Mouse (Mus musculus) thymus, adult 2 months (tissue): ENCODE measurements around the gene Ctnnbl1.

ENCODE experiments used
- CTCF ChIP-seq: fragments of 200-500 bp; IDR thresholded peaks from 2 replicates; pipeline ENCODE4 v1.5.1; 2012; ENCODE audit warnings: mild to moderate bottlenecking, control low read depth, low read length, moderate library complexity, borderline replicate concordance; ENCODE audit not compliant: control insufficient read depth, poor library complexity, insufficient read depth; ENCODE audit errors: extremely low read depth
- POLR2A ChIP-seq: fragments of 200-500 bp; IDR thresholded peaks from 2 replicates; pipeline ENCODE4 v1.6.1; 2012; ENCODE audit warnings: mild to moderate bottlenecking, low read length, control low read depth, moderate library complexity; ENCODE audit not compliant: control insufficient read depth, poor library complexity, insufficient read depth; ENCODE audit errors: extremely low read depth

GRCm38 (mm10) chr2:157790836-157791495 lies 53.8 kb downstream of the Ctnnbl1 start:
- TF ChIP-seq CTCF (no peak), POLR2A (no peak)
